Mouse (Mus musculus) right cerebral cortex, adult 2 months (tissue): ENCODE data around the gene Timp2.
"Not testable (repeated sequence)": the region's sequence is repeated elsewhere in the genome, so short reads cannot be mapped to it uniquely, and the experiment has no call there.

Experiments
- DNase-seq, 2 experiments: peaks; one replicate each; pipeline ENCODE4 v3.0.0; 2021 to 2022; ENCODE audit warnings: low spot score in 2 of 2

Timp2 gene

GRCm38 (mm10) chr11:118355640-118356039 lies at the start of gene Timp2:
Timp2 (minus strand) TSS chr11:118355740.
- no peak for DNase-seq

GRCm38 (mm10) chr11:118405311-118405710 lies 49.8 kb upstream of the Timp2 start:
- DNase-seq = no peak

- DNase-seq = no peak
Measured at GRCm38 (mm10) chr11:118403951-118404899, 48.7 kb upstream of the Timp2 start.

GRCm38 (mm10) chr11:118403183-118403582 lies 47.6 kb upstream of the Timp2 start:
- DNase-seq = no peak

GRCm38 (mm10) chr11:118401760-118402280 lies 46.3 kb upstream of the Timp2 start, which contains the start of gene Lgals3bp:
Lgals3bp (minus strand) TSS chr11:118402092.
- DNase-seq = peak; percentile 49 to 63

- no peak for DNase-seq
Measured at GRCm38 (mm10) chr11:118401195-118401594, 45.7 kb upstream of the Timp2 start.

GRCm38 (mm10) chr11:118400566-118400936 lies 45.0 kb upstream of the Timp2 start:
- no peak for DNase-seq

- no peak for DNase-seq
Measured at GRCm38 (mm10) chr11:118399891-118400565, 44.5 kb upstream of the Timp2 start.

GRCm38 (mm10) chr11:118397806-118398530 lies 42.4 kb upstream of the Timp2 start:
- DNase-seq = no peak

- DNase-seq = no peak
Measured at GRCm38 (mm10) chr11:118394538-118394937, 39.0 kb upstream of the Timp2 start.

- DNase-seq = no peak
Measured at GRCm38 (mm10) chr11:118393991-118394390, 38.5 kb upstream of the Timp2 start.

- DNase-seq = not testable (repeated sequence)
Measured at GRCm38 (mm10) chr11:118387816-118388215, 32.3 kb upstream of the Timp2 start.

GRCm38 (mm10) chr11:118379251-118380009 lies 23.9 kb upstream of the Timp2 start:
- DNase-seq = peak; percentile 85 to 92

GRCm38 (mm10) chr11:118378656-118379055 lies 23.1 kb upstream of the Timp2 start:
- no peak for DNase-seq

- not testable (repeated sequence) for DNase-seq
Measured at GRCm38 (mm10) chr11:118376323-118376722, 20.8 kb upstream of the Timp2 start.

GRCm38 (mm10) chr11:118375881-118376280 lies 20.3 kb upstream of the Timp2 start:
- no peak for DNase-seq

GRCm38 (mm10) chr11:118375461-118375860 lies 19.9 kb upstream of the Timp2 start:
- no peak for DNase-seq

GRCm38 (mm10) chr11:118375006-118375405 lies 19.5 kb upstream of the Timp2 start:
- DNase-seq = no peak

- no peak for DNase-seq
Measured at GRCm38 (mm10) chr11:118374506-118374905, 19.0 kb upstream of the Timp2 start.

- DNase-seq = no peak
Measured at GRCm38 (mm10) chr11:118372641-118373040, 17.1 kb upstream of the Timp2 start.

- DNase-seq = no peak
Measured at GRCm38 (mm10) chr11:118371876-118372275, 16.3 kb upstream of the Timp2 start.
